Mouse (Mus musculus): ENCODE results near the gene Wdr91. TPM values are rescaled to one million over a fixed set of nuclear protein-coding genes. Genes with fewer than 3 reads are reported as not detected.

Wdr91 gene
- 10 to 100 TPM; 12.0 to 13.5 TPM for total RNA-seq (2021)

DNA sequence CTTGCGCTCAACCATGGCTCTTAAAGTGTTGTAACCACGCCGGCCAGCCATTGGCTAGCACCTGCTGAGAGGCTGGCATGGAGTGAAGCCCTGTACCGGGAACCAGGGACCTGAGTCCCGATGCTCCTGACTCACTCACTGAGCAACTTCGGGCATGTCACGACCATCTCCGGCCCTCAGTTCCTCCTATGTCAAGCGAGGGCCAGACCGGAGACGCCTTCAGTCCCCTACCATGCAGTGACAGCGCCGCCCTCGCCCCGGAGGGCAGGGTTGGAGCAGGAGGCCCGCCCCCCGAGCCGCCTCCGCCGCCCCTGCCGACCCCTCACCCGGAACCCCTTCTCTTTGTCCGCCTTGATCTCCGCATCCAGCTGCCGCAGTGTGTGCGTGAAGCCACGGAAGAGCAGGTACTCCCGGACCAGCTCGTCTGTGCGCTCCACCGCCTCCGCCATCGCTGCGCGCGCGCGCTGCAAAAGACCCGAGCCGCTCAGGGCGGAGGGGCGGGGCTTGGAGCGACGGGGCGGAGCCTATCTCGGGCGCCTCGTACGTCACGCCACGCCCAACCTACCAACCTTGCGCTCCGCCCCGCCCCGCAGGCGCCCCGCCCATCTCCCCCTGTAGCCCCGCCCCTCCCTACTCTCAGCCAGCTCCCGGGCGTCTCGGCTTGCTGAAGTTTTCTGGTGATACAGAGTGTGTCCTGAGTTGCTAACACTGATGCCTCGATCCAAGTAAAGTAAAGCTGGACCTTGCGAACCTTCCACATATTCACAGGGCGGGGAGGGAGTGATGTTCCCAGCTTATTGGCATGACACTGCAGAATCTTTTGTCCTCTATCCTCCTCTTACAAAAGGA lies at the start of gene Wdr91:
TSS of gene Wdr91 (minus strand) at position 506 of the 849 bp plus-strand sequence.
- DNase-seq (ENCODE audit: low spot score): peak; percentile 80
- intact Hi-C loops (cut with DNase I): loop anchor here (5.0 kb wide), 1 partner anchor 433 kb away; the partner anchor contains the start of gene Bpgm

DNA sequence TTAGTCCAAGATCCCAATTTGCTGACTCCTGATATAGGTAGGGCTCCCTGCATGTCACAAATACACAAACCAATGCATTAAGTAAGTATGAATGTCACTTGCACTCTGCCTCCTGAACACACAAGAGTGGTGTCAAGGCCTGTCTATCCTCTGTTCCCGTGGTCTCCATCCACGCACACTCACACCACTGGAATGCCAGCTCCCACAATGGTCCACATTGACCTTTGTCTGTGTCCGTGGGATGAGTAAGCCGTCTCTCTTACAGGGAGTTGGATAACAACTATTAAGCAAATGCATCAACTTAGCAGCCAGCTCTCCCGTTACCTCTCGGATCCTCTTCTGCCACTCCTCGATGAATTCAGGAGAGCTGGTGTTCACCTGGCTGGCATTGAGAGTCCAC lies 48.5 kb upstream of the Wdr91 start:
- intact Hi-C loops (cut with DNase I): no loop called here
- DNase-seq (ENCODE audit: low spot score): no peak

DNA sequence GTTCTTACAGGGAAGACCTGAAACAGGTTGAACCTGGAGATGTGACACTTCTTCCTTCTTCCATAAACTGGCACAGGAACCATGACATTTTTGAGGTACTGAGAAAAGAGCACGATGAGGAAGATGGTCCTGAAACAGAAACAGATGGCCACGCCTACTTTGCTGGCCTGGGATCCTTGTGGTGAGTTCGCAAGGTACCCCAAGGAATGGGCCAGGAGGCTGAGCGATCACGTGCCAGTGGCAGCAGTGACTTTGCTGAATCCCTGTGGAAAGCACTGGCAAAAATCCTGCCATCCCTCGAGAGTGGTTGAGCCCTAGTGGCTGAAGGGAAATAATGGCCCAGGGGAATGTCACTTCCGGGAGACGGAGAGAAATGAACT lies 45.2 kb upstream of the Wdr91 start:
- no peak for DNase-seq (ENCODE audit: low spot score)
- intact Hi-C loops (cut with DNase I): no loop called here

DNA sequence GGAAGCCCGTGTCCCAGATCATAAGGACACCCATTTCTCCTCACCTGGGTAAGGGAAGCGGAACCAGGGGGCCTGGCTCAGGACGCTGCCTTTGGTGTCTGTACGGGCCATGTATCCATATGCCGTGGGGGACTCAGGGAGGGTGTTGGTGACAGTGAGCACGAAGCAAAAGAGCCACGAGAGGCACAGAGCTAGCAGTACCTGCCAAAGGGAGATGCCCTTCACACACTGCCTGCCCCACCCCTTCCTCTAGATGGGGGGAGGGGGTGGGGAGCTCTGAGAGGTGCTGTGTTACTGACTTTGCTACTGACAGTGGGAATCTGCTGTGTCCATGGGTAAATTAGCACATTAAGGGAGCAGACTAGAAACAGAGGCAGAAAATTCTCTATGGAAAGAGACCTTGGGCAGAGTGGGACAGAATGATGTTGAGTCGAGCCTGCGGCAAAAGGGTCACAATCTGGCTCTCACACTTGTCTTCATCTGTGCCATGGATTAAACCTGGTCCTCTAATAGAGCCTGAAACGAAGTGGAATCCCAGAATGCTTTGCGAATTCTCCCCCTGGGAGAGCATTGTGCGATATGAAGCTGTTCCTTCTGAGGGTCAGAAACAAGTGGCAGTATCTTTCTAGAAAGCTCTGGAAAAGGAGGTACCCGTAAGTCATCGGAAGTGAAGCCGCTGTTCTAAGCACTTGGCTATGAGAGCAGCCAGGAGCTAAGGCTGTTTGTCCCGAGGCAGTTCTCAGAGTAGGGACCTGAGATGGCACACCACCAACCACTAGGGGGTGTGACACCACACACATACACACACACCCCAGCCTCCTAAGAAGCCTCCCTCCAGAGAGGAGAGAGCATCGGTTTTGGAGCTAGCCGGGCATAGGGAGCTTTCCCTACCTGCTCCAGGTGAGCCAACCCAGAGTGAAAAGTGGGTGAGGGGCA lies 44.5 kb upstream of the Wdr91 start:
- intact Hi-C loops (cut with DNase I): no loop called here

DNA sequence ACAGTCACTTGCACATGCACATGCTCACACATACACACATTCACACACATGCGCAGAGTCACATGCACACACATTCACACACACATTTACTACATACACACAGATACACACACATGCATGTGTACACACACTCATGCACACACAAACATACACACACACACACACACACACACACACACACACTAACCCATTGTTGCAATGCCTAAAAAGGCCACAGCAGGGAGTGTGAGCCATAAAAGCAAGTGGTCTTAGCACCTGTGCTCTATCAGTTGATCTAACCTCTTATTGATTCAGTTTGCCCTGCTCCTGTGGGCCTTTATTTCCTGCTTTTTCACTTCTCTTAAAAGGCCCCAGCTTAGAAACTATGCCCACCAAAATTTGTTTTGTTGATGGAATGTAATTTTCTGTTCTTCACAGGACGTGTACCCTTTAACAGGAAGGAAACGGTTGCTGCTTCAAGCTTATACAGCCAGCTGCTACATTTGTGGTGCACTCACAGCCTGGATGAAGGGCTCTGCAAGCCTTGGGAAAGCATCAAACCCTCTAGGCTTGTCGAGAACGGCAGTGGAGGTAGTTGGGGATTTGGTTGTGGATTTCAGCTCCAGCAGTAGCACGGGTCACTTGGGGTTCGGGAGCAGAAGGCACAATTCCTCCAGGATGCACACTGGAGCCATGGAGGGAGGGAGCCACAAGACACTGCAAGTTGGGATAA lies 41.4 kb upstream of the Wdr91 start:
- DNase-seq (ENCODE audit: low spot score): no peak
- intact Hi-C loops (cut with DNase I): no loop called here

More for the DNA sequence above, 44.5 kb upstream of the Wdr91 start:
- no peak for DNase-seq (ENCODE audit: low spot score)

DNA sequence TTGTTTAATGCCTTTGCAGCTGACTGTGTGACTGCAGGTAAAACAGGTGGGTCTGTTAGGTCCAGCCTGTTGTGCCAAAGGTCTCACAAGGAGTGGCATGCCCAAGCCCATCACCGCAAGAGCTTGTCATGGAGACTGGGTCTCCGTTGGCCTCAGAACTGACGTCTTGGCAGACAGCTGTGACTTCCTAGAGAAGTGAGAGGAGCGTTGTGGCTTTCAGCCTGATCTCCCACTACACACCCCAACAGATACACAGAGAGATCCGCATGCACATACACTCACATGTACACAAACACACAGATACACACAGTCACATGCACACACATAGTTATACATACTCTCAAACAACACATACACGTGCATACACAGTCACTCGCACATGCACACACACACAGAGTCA lies 40.8 kb upstream of the Wdr91 start:
- DNase-seq (ENCODE audit: low spot score): no peak
- intact Hi-C loops (cut with DNase I): no loop called here

DNA sequence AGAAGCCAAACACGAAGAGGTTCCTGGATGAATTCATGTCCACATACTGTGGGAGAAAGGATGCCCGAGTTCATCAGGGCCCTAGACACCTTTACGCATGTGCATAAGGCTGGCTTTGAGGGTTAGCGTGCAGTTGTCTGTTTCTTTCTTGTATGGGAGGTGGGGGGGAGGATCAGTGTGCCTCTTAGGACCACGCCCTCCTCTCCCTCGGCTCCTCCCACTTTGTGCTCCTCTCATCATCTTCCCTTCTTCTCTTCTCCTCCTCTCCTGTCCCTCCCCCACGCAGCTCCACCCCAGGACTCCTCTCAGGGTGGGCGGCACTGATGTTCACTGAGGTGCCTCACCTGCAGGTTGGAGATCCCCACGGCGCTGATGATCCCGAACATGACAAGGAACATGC lies 37.8 kb upstream of the Wdr91 start:
- intact Hi-C loops (cut with DNase I): no loop called here

DNA sequence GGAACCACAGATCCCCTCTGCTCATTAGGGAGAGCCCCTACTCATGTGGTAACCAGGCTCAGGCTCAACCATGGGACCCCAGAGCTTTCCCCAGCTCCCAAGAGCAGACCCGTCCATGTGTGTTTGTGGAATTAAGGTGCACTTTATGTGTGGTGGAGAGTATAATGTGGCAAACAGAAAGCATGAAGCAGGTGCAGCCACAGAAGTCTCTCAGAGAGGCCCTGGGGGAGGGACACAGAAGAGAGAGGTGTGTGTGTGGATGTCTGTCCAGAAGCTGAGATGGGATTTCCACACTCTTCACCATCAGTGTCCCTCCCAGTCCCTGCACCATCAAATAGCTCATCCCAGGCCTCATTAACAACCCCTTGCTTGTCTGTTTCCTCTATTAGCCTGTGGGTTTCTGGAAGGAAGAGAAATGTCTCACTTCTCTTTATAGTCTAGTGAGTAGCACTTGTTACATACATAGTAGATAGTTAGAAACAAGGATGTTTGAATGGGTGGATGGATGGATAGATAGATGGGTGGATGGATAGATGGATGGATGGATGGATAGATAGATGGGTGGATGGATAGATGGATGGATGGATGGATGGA lies 35.9 kb upstream of the Wdr91 start:
- intact Hi-C loops (cut with DNase I): no loop called here
- DNase-seq (ENCODE audit: low spot score): no peak

More for the DNA sequence above, 37.8 kb upstream of the Wdr91 start:
- DNase-seq (ENCODE audit: low spot score): no peak

DNA sequence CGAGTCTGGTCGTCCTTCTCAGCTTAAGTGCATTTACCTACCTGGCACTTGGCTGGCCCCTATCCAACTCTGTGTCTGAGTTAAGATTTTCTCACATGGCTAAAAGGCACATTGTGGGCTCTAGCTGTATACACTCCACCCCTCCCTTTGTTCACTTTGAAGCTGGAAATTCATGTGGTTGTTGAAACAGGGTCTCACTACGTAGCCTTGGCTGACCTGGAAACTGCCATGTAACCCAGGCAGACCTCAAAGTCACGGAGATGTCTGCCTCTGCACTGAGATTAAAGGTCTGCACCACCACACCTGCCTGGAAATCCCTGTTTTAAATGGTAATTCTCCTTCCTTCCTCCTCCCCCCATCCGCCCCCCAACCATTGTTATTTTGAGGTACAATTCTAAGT lies 32.8 kb upstream of the Wdr91 start:
- no peak for DNase-seq (ENCODE audit: low spot score)
- intact Hi-C loops (cut with DNase I): no loop called here

DNA sequence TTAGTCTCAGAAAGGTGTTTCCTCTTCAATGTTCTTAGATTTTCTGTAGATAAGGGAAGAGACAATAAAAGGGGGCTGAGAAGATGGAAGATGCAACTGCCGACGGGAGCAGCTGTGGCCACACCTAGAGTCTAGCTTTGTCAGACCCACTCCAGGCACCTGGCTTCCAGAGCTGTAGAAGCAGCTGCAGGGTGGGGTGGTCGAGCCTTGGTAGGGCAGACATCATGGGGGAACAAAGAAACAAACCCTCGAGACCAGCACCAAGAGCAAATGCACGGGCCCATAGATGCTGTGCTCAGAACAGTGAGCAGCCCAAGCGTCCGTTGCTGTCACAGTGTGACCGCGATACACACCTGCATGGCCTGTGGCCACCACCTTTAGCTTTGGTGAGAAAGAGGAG lies 31.8 kb upstream of the Wdr91 start:
- DNase-seq (ENCODE audit: low spot score): no peak
- intact Hi-C loops (cut with DNase I): no loop called here

DNA sequence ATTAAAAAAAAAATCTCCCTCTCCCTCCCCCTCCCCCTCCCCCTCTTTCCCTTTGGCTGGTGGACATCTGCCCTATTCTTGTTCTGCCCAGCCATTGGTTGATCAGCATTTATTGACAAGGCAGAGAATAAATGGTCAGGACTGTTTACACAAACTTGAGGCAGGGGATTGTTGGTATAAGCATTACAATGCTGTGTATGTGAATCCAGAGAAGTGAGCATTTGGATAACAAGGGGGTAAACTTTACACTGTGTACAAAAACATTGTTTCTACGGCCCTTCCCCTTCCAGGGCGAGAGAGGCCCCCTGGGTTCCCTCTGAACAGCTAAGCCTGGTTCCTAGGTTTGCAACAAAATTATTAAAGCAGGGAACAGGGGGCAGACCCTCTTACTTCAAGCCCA lies 30.8 kb upstream of the Wdr91 start:
- intact Hi-C loops (cut with DNase I): no loop called here
- no peak for DNase-seq (ENCODE audit: low spot score)

DNA sequence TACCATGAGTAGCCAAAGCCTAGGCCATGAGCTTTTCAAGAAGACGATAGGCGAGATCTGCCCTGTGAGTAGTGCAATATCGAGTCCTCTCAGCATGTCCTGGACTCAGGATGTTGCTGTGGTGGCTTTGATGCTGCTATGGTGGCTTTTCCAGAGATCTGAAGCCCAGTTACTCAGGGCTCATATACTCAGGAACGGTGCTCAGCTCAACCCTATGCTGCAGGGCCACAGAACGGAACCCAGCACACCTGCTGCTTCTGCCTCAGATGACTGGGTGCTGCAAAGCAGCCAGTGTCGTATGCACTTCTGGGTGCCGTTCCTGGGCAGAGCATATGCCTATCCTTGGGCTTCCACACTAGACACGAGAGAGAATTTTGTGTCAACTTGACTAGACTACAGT lies 28.8 kb upstream of the Wdr91 start:
- intact Hi-C loops (cut with DNase I): no loop called here
- DNase-seq (ENCODE audit: low spot score): no peak

DNA sequence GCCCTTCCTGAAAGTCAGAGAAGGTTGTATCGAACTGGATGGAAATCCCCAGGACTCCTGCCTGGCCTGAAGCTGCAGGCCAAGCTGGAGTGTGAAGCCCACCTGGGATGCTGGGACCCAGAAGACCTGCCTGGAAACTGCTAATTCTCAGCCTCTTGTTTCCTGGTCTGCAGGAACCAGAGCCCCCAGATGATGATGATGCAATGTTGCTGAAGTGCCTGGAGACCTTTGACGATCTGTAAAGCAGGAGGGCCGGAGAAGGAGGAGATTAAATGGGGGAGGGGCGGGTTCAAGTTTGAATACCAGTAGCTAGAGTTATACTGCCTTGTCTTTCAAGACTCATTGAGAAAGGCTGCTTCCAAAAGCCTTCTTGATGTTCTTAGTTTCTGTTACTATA lies 28.3 kb upstream of the Wdr91 start:
- no peak for DNase-seq (ENCODE audit: low spot score)
- intact Hi-C loops (cut with DNase I): no loop called here

DNA sequence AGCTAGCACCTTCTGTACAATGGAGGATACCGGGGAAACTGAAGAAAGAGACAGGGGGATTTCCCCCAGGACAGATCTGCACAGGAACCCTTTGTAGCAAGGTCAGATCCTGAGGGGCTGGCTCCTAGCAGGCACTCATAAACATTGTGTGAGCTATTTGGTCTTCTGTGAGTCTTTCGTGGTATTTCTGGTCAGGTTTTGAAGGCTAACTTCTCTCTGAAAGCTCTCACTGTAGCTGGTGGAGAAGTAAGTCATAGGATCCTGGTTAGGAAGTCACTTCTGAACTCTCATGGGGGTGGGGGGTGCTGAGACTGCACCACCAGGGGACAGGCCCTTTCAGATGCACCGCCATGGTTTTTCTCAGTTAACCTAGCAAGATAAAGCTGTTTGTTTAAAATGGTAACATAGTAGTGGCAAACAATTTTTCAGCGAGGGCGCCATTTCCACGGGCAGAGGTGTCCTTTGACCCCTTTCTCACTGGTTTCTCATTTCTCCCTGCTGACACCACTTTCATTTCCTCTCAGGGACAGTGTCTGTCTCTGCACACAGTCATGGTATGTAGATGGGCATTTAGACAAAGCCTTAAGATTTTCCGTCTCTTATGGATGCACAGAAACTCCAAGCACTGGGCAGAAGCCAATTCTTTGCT lies 27.7 kb upstream of the Wdr91 start:
- intact Hi-C loops (cut with DNase I): no loop called here
- no peak for DNase-seq (ENCODE audit: low spot score)

DNA sequence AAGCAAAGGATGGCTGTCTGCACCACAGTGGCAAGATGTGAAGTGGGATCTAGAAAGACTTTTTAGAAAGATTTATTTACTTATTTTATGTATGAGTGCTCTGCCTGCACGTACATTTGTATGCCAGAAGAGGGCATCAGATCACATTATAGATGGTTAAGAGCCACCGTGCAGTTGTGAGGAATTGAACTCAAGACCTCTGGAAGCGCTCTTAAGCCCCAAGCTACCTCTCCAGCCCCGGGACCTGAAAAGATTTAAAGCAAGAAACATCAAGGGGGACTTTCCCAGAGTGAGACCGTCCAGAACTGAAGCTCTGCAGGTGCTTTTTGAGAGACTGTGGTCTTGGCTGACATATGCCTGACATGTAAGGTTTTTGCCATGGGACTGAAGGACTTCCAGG lies 26.1 kb upstream of the Wdr91 start:
- intact Hi-C loops (cut with DNase I): no loop called here
- no peak for DNase-seq (ENCODE audit: low spot score)

DNA sequence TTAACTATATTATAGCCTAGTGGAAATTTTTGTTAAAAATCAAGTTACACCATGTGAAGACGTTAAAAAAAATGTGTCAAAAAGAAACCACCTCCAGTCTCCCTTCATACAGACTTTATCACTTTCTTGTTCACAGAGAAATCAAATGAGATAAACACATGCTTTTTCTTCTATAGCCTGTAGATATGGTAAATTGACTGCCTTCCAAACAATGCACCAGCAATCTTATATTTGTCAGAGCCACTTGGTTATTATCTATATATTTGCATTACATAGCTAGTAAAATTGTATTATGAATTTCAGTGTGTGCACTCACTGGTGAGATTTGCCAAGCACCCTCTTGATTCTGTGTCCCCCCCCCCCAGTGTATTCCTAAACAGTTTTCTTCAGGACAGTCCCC lies 22.0 kb upstream of the Wdr91 start:
- intact Hi-C loops (cut with DNase I): no loop called here

DNA sequence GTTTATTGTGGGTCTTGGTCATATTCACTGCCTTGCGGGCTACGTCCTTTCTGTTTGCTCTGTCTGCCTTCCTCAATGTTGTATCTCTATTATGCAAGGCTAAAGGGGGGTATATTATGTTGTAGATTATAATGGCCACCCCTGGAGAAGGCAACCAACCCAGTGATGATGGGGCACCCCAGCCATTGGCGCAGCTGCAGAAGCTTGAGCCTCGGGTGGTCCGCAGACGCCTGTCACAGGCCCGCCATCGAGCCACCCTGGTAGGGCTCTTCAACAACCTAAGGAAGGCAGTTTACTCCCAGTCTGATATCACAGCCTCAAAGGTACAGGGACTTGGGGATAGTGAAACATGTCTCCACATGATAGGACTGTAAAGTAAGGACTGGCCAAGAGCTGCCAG lies 16.9 kb upstream of the Wdr91 start:
- DNase-seq (ENCODE audit: low spot score): no peak

More for the DNA sequence above, 22.0 kb upstream of the Wdr91 start:
- DNase-seq (ENCODE audit: low spot score): no peak

DNA sequence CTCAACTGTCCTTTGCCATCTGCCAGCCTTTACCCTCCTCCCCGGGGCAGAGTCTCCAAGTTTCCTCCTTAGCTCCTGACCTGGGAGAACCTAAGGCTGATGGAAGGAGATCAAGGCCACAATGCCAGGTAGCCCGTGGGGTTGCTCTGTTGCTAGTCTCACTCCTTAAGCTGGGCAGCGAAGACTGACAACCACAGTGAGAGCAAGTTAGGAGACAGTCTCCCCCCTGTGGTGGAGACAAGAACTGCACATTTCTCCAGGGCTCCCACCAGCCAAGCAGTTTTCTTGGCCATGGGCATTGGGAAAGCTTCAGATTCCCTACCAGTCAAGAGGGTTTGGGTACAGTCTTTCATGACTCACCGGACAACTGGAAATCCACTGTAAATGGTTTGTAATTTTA lies 16.5 kb upstream of the Wdr91 start:
- DNase-seq (ENCODE audit: low spot score): no peak
- intact Hi-C loops (cut with DNase I): loop anchor here (2.0 kb wide), 1 partner anchor 416 kb away; no protein-coding TSS in a partner anchor

More for the DNA sequence above, 16.9 kb upstream of the Wdr91 start:
- intact Hi-C loops (cut with DNase I): loop anchor here (2.0 kb wide), 1 partner anchor 417 kb away; no protein-coding TSS in a partner anchor

DNA sequence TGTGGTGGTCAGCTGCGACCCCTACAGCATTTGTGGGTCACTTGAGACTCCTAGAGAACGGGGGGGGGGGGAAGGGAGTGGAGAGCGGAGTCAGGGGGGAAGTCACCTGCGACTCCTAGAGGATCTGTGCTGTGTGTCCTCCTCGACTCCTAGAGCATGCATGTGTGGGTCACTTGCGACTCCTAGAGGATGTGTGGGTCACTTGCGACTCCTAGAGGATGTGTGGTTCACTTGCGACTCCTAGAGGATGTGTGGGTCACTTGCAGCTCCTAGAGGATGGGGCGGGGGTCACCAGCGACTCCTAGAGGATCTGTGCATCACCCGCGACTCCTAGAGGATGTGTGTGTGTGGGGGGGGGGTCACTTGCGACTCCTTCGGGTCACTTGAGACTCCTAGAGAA lies 11.3 kb upstream of the Wdr91 start:
- DNase-seq (ENCODE audit: low spot score): no peak
- intact Hi-C loops (cut with DNase I): loop anchor here (5.0 kb wide), 2 partner anchors 40 to 160 kb away; no protein-coding TSS in a partner anchor
